Mouse (Mus musculus): ENCODE measurements around the gene Mtmr10. TPM values are rescaled to one million over a fixed set of nuclear protein-coding genes. Genes with fewer than 3 reads are reported as not detected.
A peak's percentile ranks its signal among the peaks of the same experiment; 100 is the strongest.

Gene Mtmr10
- total RNA-seq, 2 experiments from 2014 or later: 11.0 to 12.5 TPM

GRCm38 (mm10) chr7:64286566-64286965, 887 bp upstream of the Mtmr10 start:
- no peak for DNase-seq
- intact Hi-C loops (cut with DNase I; ENCODE audit: low total_unique reads): no loop called here

- DNase-seq: no peak
- intact Hi-C loops (cut with DNase I; ENCODE audit: low total_unique reads): no loop called here
Measured at GRCm38 (mm10) chr7:64289416-64289815, 2.0 kb downstream of the Mtmr10 start.

- intact Hi-C loops (cut with DNase I; ENCODE audit: low total_unique reads): loop anchor here (5.0 kb wide), 1 partner anchor 113 kb away; no protein-coding TSS in a partner anchor
- no peak for DNase-seq
Measured at GRCm38 (mm10) chr7:64290431-64290830, 3.0 kb downstream of the Mtmr10 start.

GRCm38 (mm10) chr7:64291722-64292121, 4.3 kb downstream of the Mtmr10 start:
- intact Hi-C loops (cut with DNase I; ENCODE audit: low total_unique reads): loop anchor here (5.0 kb wide), 1 partner anchor 114 kb away; no protein-coding TSS in a partner anchor
- no peak for DNase-seq

GRCm38 (mm10) chr7:64296286-64297010, 9.0 kb downstream of the Mtmr10 start:
- DNase-seq: no peak
- intact Hi-C loops (cut with DNase I; ENCODE audit: low total_unique reads): no loop called here

- intact Hi-C loops (cut with DNase I; ENCODE audit: low total_unique reads): no loop called here
- DNase-seq: no peak
Measured at GRCm38 (mm10) chr7:64310241-64310640, 22.8 kb downstream of the Mtmr10 start.

- DNase-seq: no peak
- intact Hi-C loops (cut with DNase I; ENCODE audit: low total_unique reads): no loop called here
Measured at GRCm38 (mm10) chr7:64310756-64311155, 23.3 kb downstream of the Mtmr10 start.

GRCm38 (mm10) chr7:64312811-64313210, 25.4 kb downstream of the Mtmr10 start:
- DNase-seq: no peak
- intact Hi-C loops (cut with DNase I; ENCODE audit: low total_unique reads): no loop called here

GRCm38 (mm10) chr7:64321125-64321524, 33.7 kb downstream of the Mtmr10 start:
- DNase-seq: no peak
- intact Hi-C loops (cut with DNase I; ENCODE audit: low total_unique reads): no loop called here

GRCm38 (mm10) chr7:64321658-64322057, 34.2 kb downstream of the Mtmr10 start:
- no peak for DNase-seq
- intact Hi-C loops (cut with DNase I; ENCODE audit: low total_unique reads): no loop called here

- intact Hi-C loops (cut with DNase I; ENCODE audit: low total_unique reads): loop anchor here (2.0 kb wide), 1 partner anchor 162 kb away; no protein-coding TSS in a partner anchor
- DNase-seq: peak; percentile 78
Measured at GRCm38 (mm10) chr7:64326892-64327291, 39.4 kb downstream of the Mtmr10 start.

GRCm38 (mm10) chr7:64327486-64327885, 40.0 kb downstream of the Mtmr10 start:
- intact Hi-C loops (cut with DNase I; ENCODE audit: low total_unique reads): loop anchor here (2.0 kb wide), 1 partner anchor 163 kb away; no protein-coding TSS in a partner anchor

GRCm38 (mm10) chr7:64331309-64331708, 43.9 kb downstream of the Mtmr10 start:
- DNase-seq: no peak
- intact Hi-C loops (cut with DNase I; ENCODE audit: low total_unique reads): no loop called here

More at GRCm38 (mm10) chr7:64327486-64327885, 40.0 kb downstream of the Mtmr10 start:
- DNase-seq: no peak

GRCm38 (mm10) chr7:64332686-64333085, 45.2 kb downstream of the Mtmr10 start:
- DNase-seq: no peak
- intact Hi-C loops (cut with DNase I; ENCODE audit: low total_unique reads): no loop called here

GRCm38 (mm10) chr7:64347813-64348212, 60.4 kb downstream of the Mtmr10 start:
- DNase-seq: no peak
- intact Hi-C loops (cut with DNase I; ENCODE audit: low total_unique reads): no loop called here

GRCm38 (mm10) chr7:64349147-64349861, 61.9 kb downstream of the Mtmr10 start:
- DNase-seq: no peak
- intact Hi-C loops (cut with DNase I; ENCODE audit: low total_unique reads): no loop called here

GRCm38 (mm10) chr7:64351087-64351486, 63.6 kb downstream of the Mtmr10 start:
- intact Hi-C loops (cut with DNase I; ENCODE audit: low total_unique reads): no loop called here
- DNase-seq: peak; percentile 50

- DNase-seq: no peak
- intact Hi-C loops (cut with DNase I; ENCODE audit: low total_unique reads): no loop called here
Measured at GRCm38 (mm10) chr7:64354206-64354605, 66.8 kb downstream of the Mtmr10 start.

GRCm38 (mm10) chr7:64356661-64357060, 69.2 kb downstream of the Mtmr10 start:
- intact Hi-C loops (cut with DNase I; ENCODE audit: low total_unique reads): no loop called here
- DNase-seq: no peak

- intact Hi-C loops (cut with DNase I; ENCODE audit: low total_unique reads): no loop called here
- DNase-seq: no peak
Measured at GRCm38 (mm10) chr7:64357405-64357804, 70.0 kb downstream of the Mtmr10 start.

GRCm38 (mm10) chr7:64358666-64359065, 71.2 kb downstream of the Mtmr10 start:
- no peak for DNase-seq
- intact Hi-C loops (cut with DNase I; ENCODE audit: low total_unique reads): no loop called here

Data from gastrocnemius, postnatal 14 days (tissue).